In genomic region chr19:22780192-22780843, GRCm38 (mm10) we compare ENCODE assay signal across 15 mouse cellular contexts.
"Had no signal": no experiment of that assay in that cellular context is flagged by ENCODE, and none has a peak within 500 bp of the region (broad histone marks: within the 10 kb centered on the region; RNA-seq: fewer than 3 reads in every experiment).

No protein-coding gene starts in this region.

- DNase-seq: kidney, adult 9 months; kidney, postnatal 10 days; kidney, postnatal 4 days; lung, adult 2 months; lung, postnatal 36 days; thymus, postnatal 36 days had no signal

- H3K27me3 ChIP-seq: liver, embryonic 15.5 days; midbrain, embryonic 15.5 days; neural tube, embryonic 12.5 days; stomach, embryonic 15.5 days had no signal

- H3K9me3 ChIP-seq: limb, embryonic 10.5 days; liver, embryonic 15.5 days; midbrain, embryonic 15.5 days; neural tube, embryonic 12.5 days; stomach, embryonic 15.5 days had no signal

- H3K4me1 ChIP-seq: limb, embryonic 10.5 days; liver, embryonic 15.5 days; midbrain, embryonic 15.5 days; neural tube, embryonic 12.5 days; stomach, embryonic 15.5 days had no signal

- ATAC-seq: intestine, postnatal 0 days; lung, postnatal 0 days; midbrain, embryonic 15.5 days had no signal

- H3K4me2 ChIP-seq: liver, embryonic 11.5 days; liver, embryonic 15.5 days; midbrain, embryonic 15.5 days; neural tube, embryonic 12.5 days; stomach, embryonic 15.5 days had no signal

- H3K4me3 ChIP-seq: layer of hippocampus, adult 2 months; limb, embryonic 10.5 days; liver, embryonic 15.5 days; midbrain, embryonic 15.5 days; neural tube, embryonic 12.5 days; stomach, embryonic 15.5 days had no signal

- H3K36me3 ChIP-seq: limb, embryonic 10.5 days; liver, embryonic 15.5 days; midbrain, embryonic 15.5 days; neural tube, embryonic 12.5 days; stomach, embryonic 15.5 days had no signal

- H3K9ac ChIP-seq: liver, embryonic 15.5 days; midbrain, embryonic 15.5 days; neural tube, embryonic 12.5 days; stomach, embryonic 15.5 days had no signal

- H3K27ac ChIP-seq: layer of hippocampus, adult 2 months; limb, embryonic 10.5 days; liver, embryonic 15.5 days; midbrain, embryonic 15.5 days; neural tube, embryonic 12.5 days; stomach, embryonic 15.5 days had no signal
